Mouse (Mus musculus) thymus, adult 2 months (tissue): Measurements from ENCODE around the gene Arhgap31.

Source experiments
- CTCF ChIP-seq: fragments of 200-500 bp; IDR thresholded peaks from 2 replicates; pipeline ENCODE4 v1.5.1; 2012; ENCODE audit warnings: mild to moderate bottlenecking, control low read depth, low read length, moderate library complexity, borderline replicate concordance; ENCODE audit not compliant: control insufficient read depth, poor library complexity, insufficient read depth; ENCODE audit errors: extremely low read depth
- POLR2A ChIP-seq: fragments of 200-500 bp; IDR thresholded peaks from 2 replicates; pipeline ENCODE4 v1.6.1; 2012; ENCODE audit warnings: mild to moderate bottlenecking, low read length, control low read depth, moderate library complexity; ENCODE audit not compliant: control insufficient read depth, poor library complexity, insufficient read depth; ENCODE audit errors: extremely low read depth

- no peak for TF ChIP-seq CTCF
- no peak for TF ChIP-seq POLR2A
Measured at GRCm38 (mm10) chr16:38596651-38597050, 116.4 kb downstream of the Arhgap31 start.
